8 mouse cellular contexts compared by ENCODE assay signal in genomic region chr13:17802880-17803279, GRCm38 (mm10). TPM values are rescaled to one million over a fixed set of nuclear protein-coding genes. Genes with fewer than 3 reads are reported as not detected.
DNase-seq lines count a peak whose midpoint lies in the region; ATAC-seq and TF ChIP-seq lines count a peak whose summit lies in the region.

No protein-coding gene starts in this region.

- peak overlapping the region; percentile 98 for H3K9ac ChIP-seq in kidney, embryonic 16.5 days (replicated peaks; ENCODE audit: low read length)
- peak overlapping the region; percentile 91 for H3K9ac ChIP-seq in hindbrain, embryonic 16.5 days (ENCODE audit: low read depth, low read length)
- H3K9ac ChIP-seq in midbrain, postnatal 0 days (replicated peaks; ENCODE audit: low read length, poor library complexity, severe bottlenecking) = peak overlapping the region; percentile 94

- DNase-seq in kidney, adult 8-10 months = no peak
- DNase-seq in c-Kit-positive CD71-positive TER-119-positive erythroid progenitor cells, embryonic 14.5 days (ENCODE audit: low spot score) = peak; percentile 26
- no peak for DNase-seq in midbrain, postnatal 0 days (ENCODE audit: low spot score)
- DNase-seq in cerebellum, adult 9-10 months = no peak
- no peak for DNase-seq in thymus, postnatal 0 days (ENCODE audit: low spot score)
- DNase-seq in right cerebral cortex, adult 18-20 months = no peak

- no peak for TF ChIP-seq CTCF in midbrain, postnatal 0 days (IDR thresholded peaks at IDR 0.05)

- peak overlapping the region; percentile 86 for H3K4me2 ChIP-seq in kidney, embryonic 16.5 days (replicated peaks; ENCODE audit: low read depth, low read length)
- peak overlapping the region; percentile 92 for H3K4me2 ChIP-seq in hindbrain, embryonic 16.5 days (ENCODE audit: low read length)
- peak overlapping the region; percentile 94 for H3K4me2 ChIP-seq in midbrain, postnatal 0 days (ENCODE audit: low read depth, low read length, poor library complexity, severe bottlenecking)

- H3K9me3 ChIP-seq in kidney, embryonic 16.5 days (ENCODE audit: low read length) = no peaks in the 10 kb centered on the region
- no peaks in the 10 kb centered on the region for H3K9me3 ChIP-seq in hindbrain, embryonic 16.5 days (ENCODE audit: control insufficient read depth, low read length)
- H3K9me3 ChIP-seq in midbrain, postnatal 0 days (ENCODE audit: low read length) = no peaks in the 10 kb centered on the region

- H3K36me3 ChIP-seq in kidney, embryonic 16.5 days (ENCODE audit: insufficient read depth, low read length) = no peaks in the 10 kb centered on the region
- no peaks in the 10 kb centered on the region for H3K36me3 ChIP-seq in hindbrain, embryonic 16.5 days (ENCODE audit: control insufficient read depth, insufficient read depth, low read length)
- H3K36me3 ChIP-seq in midbrain, postnatal 0 days (ENCODE audit: insufficient read depth, low read length) = no peaks in the 10 kb centered on the region

- WGBS in kidney, embryonic 16.5 days = 3% methylated on average over 3 of the region's 3 CpGs
- 5% methylated on average over 3 of the region's 3 CpGs for WGBS in hindbrain, embryonic 16.5 days
- 4% methylated on average over 3 of the region's 3 CpGs for WGBS in midbrain, postnatal 0 days

- H3K4me3 ChIP-seq in kidney, embryonic 16.5 days (ENCODE audit: low read length) = peak overlapping the region; percentile 98
- H3K4me3 ChIP-seq in hindbrain, embryonic 16.5 days (ENCODE audit: low read length) = peak overlapping the region; percentile 99
- H3K4me3 ChIP-seq in midbrain, postnatal 0 days (ENCODE audit: low read depth, low read length) = peak overlapping the region; percentile 100

- H3K4me1 ChIP-seq in kidney, embryonic 16.5 days (ENCODE audit: insufficient read depth, low read length) = peaks cover 11% of the 10 kb centered on the region
- H3K4me1 ChIP-seq in hindbrain, embryonic 16.5 days (ENCODE audit: control insufficient read depth, insufficient read depth, low read depth, low read length) = peaks cover 9% of the 10 kb centered on the region
- peaks cover 9% of the 10 kb centered on the region; the same call in 1 of the 2 replicates for H3K4me1 ChIP-seq in midbrain, postnatal 0 days (ENCODE audit: insufficient read depth, low read length)

- H3K27me3 ChIP-seq in kidney, embryonic 16.5 days (ENCODE audit: insufficient read depth, low read length) = no peaks in the 10 kb centered on the region
- no peaks in the 10 kb centered on the region for H3K27me3 ChIP-seq in hindbrain, embryonic 16.5 days (replicated peaks; ENCODE audit: control insufficient read depth, insufficient read depth, low read length)
- H3K27me3 ChIP-seq in midbrain, postnatal 0 days (ENCODE audit: insufficient read depth, low read length) = no peaks in the 10 kb centered on the region

- H3K27ac ChIP-seq in kidney, embryonic 16.5 days (ENCODE audit: low read length) = peak overlapping the region; percentile 99; the same call in 1 of the 2 replicates
- peak overlapping the region; percentile 98 for H3K27ac ChIP-seq in hindbrain, embryonic 16.5 days (ENCODE audit: low read depth, low read length)
- H3K27ac ChIP-seq in midbrain, postnatal 0 days (ENCODE audit: low read depth, low read length) = peak overlapping the region; percentile 97; the same call in 1 of the 2 replicates

- no peak for ATAC-seq in kidney, embryonic 16.5 days (ENCODE audit: low FRiP score, low TSS enrichment)
- ATAC-seq in hindbrain, embryonic 16.5 days = no peak
- no peak for ATAC-seq in midbrain, postnatal 0 days (ENCODE audit: low FRiP score)

RNA-seq across cellular contexts. Expression of gene Cdk13, which starts 2.0 kb away (rescaled TPM):
- 13.8 and 14.0 TPM in 2 replicates for polyA plus RNA-seq in kidney, embryonic 16.5 days (2015; fragmentation: Nextera tagmentation; extraction: Ambion mirVana)
- polyA plus RNA-seq in hindbrain, embryonic 16.5 days (2015; fragmentation: Nextera tagmentation; extraction: Ambion mirVana) = 9.0 and 9.5 TPM in 2 replicates
- total RNA-seq in midbrain, postnatal 0 days (2014; rRNA removed) = 101 and 113 TPM in 2 replicates
- 6.9 and 10.9 TPM in 2 replicates for polyA plus RNA-seq in midbrain, postnatal 0 days (2015; fragmentation: Nextera tagmentation; extraction: Ambion mirVana)
- 18.5 and 26.6 TPM in 2 replicates for polyA plus RNA-seq in thymus, postnatal 0 days (2015; fragmentation: Nextera tagmentation; extraction: Ambion mirVana)
